Mouse (Mus musculus) CD4-positive, CD25-positive, alpha-beta regulatory T cell, adult 2 months (primary cell): ENCODE results near the gene 9230112D13Rik.

Experiments
- DNase-seq: peaks from one replicate; pipeline ENCODE4 v3.0.0-alpha.2; 2012; ENCODE audit warnings: low read depth, low spot score

Gene 9230112D13Rik

DNA sequence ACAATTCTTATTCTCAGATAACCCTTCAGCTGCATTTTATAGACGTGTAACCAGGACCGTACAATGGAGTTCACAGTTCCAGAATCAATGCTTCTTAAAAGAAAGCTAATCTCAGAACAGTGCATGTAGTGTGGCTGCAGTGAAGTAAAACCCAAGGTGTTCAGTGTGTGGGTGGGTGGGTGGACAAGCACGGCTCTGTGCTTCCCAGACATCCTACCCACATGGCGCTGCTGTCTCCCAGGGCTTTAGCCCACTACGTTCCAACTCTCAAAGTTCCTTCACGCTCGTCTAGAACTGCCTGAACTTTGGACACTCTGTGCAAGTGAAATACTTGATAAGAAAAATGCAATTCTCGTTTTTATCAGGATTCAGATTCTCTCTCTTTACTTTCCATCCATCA is at the start of gene 9230112D13Rik:
Gene 9230112D13Rik (minus strand): TSS at position 101 of the 400 bp plus-strand sequence.
- DNase-seq, result no peak

DNA sequence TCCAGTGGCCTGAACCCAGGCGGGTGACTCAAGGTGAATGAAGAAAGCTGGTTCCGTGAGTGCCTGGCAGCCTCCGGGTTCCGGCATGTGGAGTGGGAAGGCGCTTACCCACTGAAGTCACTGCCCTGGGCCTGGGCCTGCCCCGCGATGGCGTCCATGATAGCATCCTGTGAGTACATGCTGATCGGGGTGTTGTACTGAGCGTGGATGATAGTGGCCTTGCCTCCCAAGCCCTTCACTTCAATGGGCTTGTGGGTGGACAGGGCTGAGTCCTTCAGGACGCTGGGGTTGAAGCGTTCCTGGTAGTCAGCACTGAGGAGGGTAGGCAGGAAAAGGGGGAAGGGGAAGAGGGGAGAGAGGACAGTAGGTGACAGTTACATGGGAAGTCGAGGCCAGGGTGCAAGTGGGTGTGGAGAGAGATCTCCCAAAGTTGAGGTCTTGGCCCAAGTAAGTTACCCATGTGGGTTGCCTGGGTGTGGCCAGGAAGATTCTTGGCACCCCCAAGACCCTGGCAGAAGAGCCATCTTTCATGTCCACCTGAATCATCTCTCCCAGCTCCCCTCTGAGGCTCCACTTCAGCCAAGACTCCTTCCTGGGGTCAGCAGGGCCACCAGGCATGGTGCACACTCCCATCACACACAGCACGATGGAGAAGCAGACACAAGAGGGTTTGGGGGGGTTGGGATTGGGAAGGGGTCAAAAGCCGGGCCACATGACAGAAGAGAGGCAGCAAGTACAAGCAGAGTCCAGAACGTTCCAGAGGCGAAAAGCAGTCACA is 49.2 kb upstream of the 9230112D13Rik start:
- no peak for DNase-seq

DNA sequence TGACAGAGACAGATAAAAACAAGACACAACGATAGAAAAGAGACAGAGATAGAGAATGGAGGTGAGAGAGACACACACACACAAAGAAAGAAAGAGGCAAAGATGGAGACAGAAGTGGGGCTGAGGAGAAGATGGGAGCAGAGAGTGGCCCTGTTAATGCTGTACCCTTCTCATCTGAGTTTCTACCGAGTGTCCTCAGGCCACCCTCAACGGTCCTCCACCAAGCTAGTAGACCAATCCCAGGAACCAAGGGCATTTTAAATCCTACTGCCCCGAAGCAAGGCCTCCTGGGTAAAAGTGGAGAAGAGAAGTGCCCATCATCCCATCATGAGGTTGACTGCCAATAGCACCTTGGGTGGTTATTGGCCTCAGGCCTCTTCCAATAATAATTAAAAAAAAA is 48.3 kb upstream of the 9230112D13Rik start:
- no peak for DNase-seq

DNA sequence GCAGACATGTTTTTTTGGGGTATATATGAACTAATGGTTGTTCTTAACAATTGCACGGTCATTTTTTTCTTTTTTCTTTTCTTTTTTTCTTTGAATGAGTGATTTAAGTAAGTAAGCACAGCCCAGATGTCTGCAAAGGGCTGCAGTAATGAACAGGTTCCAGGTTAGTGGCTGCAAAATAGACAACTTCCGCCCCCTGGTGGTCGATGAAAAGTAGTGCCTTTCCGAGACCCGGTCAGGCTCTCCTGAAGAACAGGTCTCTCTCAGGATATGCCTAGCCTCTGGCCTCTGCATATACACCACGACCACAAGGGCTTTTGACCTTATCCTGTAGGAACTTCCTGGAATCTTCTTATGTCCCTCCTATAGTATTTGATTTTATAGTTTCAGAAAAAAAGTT is 47.7 kb upstream of the 9230112D13Rik start:
- DNase-seq, result peak; percentile 77

DNA sequence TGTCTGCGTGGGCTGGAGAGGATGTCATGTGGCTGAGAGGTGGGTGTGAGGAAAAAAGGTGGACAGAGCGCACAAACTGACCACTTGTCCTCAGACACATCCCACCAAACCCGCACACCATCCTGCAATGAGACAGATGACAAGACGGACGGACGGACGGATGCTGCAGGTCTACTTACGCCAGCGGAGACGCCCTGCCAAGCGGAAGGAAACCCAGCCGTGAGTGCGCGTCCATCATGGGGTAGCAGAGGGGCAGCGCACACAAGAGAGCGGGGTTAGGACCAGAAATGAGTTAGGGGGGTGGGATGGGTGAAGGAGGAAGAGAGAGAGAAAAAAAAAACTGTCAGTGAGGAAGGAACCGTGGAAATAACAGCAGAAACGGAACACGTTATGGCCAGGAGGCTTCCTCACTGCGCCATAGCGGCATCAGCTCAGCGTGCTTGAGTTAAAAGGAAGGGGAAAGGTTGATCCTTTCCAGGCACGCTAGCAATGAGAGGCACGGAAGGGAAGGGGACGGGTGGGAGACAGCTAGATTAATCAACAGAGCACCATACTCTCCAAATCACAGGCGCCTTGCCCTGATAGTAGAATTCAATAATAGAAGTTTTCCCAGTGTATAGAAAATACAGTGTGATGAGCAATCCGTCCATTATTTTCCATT is 47.1 kb upstream of the 9230112D13Rik start:
- no peak for DNase-seq

DNA sequence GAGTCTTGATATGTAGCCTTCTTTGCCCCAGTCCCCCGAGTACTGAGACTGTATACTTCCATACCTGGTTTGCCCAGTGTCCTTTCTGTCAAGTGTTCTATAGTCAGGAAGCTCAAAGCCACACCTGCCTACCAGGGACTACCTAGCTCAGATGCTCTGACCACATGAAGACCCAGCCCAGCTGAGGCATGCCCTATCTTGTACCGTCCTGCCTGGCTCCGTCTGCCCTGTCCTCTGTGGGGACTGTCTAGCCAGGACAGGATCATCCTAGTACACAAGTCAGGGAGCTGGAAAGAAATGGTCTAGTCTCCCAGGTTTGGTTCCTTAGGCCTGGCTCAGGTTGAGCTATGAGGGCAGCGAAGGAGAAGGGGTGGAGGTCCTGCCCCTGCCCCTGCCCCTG is 46.0 kb upstream of the 9230112D13Rik start:
- DNase-seq, result no peak

DNA sequence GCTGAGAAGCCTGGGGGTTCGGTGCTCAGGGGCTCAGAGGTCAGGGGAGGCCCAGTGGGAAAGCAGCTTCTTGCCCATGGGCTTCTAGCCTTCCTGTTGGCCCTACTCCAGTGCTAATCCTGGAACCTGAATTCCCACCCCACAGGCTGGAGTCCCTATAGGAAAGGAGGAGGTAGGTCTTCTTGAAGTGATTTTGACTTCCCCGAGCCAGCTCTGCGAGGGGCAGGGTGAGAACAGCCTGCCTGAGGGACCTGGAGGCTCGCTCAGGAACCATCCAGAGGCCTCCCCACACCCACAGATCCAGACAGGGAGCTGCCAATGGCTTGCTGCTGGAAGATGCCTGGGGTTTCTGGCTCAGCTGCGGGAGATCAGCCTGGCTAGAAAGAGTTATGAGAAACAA is 45.1 kb upstream of the 9230112D13Rik start:
- DNase-seq, result no peak

DNA sequence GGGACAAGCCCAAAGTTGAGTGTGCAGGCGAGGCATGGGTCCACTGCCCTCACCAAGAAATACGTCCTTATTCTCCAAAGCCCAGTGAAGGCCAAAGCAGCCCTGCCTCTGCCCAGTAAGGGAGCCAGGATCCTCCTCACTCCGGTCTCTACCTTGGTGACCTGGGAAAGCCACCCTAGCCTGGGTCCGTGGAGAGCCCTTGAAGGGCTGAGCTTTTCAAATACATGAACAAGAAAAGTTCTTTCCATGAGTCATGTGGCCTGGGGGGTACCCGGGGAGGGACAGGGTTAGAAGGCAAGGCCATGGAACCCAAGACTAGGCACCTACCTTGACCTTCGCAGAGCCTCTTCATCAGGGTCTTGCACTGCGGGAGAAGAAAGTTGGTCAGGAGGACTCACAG is 43.9 kb upstream of the 9230112D13Rik start:
- DNase-seq, result no peak

DNA sequence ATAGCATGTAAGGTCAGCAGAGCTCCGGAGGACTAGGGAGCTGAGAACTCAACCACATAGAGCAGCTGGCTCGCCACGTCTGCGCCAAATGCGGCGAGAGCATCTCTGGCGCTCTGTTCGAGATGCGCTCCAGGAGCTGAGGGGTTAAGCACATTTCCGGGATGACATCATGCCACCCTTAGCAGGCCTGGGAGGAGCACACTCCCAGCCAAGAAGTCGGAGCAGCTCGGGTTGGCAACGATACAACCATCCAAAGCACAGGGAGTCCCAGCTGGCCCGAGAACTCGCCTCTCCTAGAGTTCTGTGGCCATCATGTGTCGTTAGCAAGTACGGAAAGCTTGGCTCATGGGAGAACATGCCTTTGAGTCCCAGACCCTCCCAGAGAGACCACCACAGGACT is 43.1 kb upstream of the 9230112D13Rik start:
- no peak for DNase-seq

DNA sequence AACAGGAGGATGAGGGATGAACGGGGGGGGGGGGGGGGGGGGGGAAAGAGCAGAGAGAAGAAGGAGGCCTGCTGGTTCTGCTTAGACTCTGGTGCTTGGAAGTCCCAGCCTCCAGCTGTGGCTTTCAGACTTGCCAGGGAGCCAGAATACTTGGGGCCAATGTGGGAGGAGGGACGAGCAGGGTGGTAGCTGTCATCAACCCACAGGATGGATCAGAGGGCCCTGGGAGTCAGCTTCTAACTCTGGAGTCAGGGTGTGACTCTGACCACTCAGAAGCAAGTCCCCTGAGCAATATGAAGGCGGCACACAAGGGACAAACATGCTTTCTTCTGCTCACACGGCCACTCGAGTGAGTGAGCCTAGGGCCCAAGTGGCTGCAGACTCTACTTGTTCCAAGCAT is 42.0 kb upstream of the 9230112D13Rik start:
- no peak for DNase-seq

DNA sequence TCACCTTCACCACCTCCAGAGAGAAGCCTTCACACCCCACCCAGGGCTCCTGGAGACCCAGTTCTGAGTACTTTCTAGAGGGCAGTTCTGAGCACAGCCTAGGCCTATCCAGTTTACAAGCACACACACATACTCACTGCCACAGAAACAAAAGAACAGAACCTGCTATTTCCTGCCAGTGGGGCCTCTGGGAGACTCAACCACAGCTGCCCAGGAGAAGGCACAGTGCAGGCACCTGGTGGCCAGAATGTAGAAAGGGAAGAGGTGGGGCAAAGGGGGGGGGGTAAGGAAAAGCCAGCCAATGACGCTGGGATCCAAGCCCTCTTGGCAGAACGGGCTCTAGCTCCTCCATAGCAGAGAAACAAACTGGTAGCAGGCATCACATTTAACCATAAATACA is 39.8 kb upstream of the 9230112D13Rik start:
- no peak for DNase-seq

DNA sequence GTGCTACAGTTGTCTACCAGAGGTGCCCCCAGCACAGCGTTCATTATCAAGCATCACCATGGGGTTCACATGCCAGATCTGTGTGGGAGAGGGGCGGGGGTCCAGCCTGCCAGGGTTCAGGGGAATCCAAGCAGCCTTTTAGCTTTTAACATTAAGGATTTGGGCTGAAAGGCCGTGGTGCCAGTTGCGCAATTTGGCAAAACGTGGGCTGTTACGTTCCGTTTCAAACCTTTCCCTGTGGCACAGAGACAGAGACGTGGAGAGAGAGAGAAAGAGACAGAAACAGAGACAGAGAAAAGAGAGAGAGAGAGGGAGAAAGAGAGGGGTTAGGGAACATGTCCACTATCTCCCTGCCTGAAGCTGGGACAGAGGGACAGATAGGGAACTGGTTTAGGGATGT is 39.0 kb upstream of the 9230112D13Rik start:
- no peak for DNase-seq

DNA sequence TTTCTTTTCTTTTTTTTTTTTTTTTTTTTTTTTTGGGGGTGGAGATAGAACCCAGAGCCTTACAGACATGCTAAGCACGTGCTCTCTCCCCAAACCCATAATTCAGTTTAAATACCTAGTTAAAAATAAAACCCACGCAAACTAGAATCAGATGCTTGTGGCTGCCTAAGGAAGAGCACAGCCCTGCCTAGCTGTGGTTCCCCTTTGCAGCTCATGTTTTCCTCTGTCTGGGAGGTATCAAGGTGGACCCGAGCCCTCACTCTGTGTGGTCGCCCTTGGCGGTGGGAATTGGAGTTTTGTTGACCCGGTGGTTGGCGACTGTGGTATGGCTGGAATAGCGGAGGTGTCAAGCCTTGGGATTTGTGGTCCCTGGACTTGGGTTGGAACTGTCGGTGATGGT is 36.3 kb upstream of the 9230112D13Rik start:
- no peak for DNase-seq

DNA sequence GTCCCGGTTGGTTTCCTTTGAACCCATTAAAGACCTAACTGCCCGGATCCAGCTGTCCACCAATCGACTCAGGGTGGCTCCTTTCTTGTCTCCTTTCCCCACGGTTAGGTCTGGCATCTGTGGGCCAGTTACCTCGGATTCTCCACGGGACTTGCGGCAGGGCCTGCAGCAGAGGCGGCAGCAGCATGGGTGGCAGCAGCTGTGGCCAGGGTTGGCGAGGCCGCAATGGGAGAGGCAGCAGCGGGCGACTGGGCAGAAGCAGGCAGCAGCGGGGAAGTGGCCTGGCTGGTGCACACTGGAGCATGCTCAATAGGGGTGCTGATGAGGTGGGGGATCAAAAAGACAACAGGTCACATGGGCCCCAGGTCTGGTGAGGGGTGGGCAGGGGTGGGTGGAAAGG is 32.6 kb upstream of the 9230112D13Rik start:
- DNase-seq, result no peak

DNA sequence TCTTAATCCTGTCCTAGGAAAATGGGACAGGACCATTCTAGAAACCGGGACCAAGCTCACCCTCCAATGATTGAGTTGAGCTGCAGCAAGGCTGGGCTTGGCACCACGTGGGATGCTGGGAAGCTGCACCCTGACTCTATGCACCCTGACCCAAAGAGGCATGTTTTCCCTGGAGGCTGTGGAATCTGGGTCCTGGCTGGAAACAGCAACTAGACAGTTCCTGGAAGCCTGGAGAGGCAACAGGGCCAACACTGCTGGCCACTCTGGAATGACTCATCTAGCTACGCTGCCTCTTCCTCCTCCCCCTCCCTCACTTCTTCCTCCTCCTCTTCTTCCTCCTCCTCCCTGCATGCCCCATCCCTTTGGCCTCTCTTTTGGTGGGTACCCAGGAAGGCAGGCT is 31.4 kb upstream of the 9230112D13Rik start:
- no peak for DNase-seq

DNA sequence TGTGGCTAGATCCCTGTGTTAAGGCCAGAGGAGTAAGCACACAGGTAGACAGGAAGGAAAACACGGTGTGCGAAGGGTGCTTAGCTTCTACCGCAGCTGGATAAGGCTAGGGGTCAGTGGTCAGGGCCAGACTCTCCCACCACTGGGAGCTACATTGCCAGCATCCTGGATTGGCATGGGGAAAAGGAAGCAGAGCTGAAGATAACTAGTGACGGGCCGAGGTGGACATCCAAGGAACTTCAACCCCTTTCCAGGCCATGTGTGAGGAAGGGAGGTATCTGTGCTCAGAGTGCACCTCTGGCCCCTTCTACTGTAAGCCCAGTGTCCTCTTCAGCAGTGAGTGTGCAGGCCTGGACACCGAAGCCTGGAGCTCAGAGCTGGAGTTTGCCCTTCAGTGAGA is 30.9 kb upstream of the 9230112D13Rik start:
- DNase-seq, result no peak

DNA sequence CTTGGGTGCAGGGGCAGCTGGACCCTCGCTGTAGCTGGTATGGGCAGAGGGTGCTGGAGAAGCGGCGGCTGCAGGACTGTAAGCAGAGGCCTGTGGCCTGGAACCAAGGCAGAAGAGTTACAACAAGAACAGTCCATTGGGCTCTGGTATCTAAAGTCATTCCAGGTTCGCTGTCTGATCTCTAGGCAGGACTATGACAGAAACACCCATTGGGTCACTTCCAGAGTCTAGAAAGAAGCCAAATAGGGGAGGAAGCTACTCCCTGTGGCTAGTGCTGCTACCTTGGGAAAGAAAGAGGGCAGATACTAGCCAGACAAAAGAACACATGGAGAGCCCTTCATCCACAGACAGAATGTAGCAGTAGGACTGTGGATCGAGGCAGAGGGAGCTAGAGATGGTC is 29.6 kb upstream of the 9230112D13Rik start:
- DNase-seq, result no peak

DNA sequence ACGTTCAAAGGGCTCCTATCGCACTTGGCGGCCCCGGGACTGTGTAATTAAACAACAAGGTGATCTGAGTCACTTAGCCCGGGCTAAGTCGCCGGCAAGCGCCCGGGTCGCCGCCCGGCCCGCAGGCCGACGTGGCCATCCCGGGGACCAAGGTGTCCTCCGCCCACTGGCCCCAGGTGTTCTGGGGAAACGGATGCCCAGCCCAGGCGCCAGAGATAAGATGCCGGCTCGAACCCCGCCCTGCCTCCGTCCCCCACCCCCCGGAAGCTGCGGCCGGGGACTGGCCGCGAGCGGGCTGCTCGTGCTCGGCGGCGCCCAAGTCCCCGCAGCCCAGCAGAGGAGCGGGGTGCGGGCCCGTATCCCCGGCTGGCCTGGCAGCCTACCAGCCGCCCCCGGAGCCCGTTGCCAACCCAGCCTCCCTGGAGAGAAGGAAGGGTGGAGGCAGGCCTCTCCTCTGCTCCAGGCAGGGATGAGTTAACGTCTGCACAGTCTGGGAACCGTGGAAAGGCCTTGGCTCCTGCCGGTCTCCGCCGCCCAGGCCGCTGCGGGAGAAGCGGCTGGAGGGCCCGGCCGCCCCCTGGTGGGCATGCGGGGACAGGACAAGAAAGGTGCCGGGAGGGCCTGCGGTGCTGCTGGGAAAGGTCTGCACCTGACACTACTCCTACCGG is 26.5 kb upstream of the 9230112D13Rik start:
- peak; percentile 83 for DNase-seq

DNA sequence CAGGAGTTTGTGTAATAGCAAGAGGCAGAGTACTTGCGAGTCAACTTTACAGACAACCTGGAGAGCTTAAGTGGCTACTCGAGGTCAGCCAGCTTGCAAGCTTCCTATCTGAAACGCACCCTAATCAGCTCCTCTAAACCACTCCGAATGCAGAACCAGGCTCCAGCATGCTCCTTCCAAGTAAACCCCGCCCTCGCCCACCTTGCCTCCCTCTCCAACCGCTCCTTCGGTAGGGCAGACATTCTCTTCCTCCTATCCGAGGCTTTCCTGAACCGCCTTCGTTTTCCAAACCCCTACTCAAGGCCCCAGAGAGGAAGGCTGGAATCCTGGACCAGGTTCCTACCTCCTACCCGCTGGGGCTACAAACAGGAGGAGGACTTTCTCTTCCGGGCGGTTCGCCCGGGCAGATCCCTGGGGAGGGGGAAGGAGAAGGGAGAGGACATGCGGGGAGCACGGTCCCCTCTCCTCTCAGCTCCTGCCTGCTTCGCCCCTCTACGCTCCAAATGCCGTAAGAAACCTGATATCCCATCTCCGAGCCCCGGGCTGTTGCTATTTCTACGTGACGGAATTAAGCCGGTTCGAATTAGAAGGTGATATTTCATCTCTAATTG is 25.9 kb upstream of the 9230112D13Rik start:
- peak; percentile 20 for DNase-seq

DNA sequence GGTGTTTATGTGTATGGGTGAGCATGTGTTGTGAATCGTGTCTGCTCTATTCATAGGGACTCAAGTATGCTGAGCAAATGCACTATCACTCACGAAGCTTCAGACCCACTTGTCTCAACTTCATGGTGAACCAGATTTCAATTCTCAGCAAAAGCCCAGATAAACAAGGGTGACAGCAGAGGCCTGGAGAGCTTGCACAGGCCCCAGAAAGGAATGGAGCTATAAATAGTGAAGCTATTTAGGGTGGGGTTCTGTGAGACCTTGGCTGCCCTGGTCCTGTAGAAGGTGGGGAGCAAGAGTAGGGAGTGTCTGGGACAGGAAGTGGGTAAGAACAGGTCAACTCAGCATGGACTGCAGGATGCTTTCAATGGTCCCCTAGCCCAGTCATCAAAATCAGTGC is 21.9 kb upstream of the 9230112D13Rik start:
- no peak for DNase-seq

DNA sequence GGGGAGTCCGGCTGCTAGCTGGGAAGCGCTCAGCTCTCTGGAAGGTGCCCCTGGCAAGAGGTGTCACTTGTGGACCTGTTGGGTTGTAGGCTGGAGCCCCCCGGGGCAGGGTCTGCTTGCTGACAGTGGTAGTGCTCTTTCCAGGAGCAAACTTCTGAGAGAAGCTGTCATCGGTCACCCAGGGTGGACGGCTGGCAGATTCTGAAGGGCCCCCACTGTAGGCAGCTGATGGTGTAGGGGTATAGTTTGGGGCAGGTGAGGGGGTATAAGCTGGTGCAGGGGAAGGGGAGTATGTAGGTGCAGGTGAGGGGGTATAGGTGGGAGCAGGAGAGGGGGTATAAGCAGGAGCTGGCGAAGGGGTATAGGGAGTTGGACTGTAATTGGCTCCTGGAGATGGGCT is 21.4 kb upstream of the 9230112D13Rik start:
- no peak for DNase-seq

DNA sequence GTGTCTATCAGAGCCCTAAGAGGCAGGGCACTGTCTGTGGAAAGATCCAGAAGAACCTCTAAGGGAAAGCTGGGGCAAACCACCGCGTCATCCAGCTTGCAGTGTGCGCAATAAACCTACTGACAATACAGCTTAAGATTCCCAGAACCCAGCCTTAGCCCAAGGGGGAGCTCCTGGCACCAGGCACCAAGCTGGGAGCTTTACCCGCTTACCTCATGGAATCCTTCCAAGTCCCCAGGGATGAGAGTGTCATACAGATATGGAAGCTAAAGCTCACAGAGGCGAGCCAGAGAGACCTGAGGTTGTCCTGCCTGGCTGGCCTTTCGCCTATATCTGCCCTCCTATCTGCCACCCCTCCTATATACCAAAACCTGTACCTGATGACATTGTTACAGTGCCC is 21.0 kb upstream of the 9230112D13Rik start:
- no peak for DNase-seq
